Comparison of ENCODE assay signal across 13 mouse cellular contexts in the genomic region with DNA sequence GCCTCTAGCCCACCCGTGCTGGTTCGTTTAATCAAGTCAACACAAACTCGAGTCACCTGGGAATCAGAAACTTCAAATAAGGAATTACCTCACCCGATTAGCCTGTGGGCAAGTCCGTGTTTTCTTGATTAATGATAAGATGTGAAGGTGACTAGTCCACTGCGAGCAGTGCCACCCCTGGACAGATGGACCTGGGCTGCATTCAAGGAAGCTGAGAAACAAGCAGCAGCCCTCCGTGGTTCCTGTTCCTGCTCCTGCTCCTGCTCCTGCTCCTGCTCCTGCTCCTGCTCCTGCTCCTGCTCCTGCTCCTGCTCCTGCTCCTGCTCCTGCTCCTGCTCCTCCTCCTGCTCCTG. TPM values are rescaled to one million over a fixed set of nuclear protein-coding genes. Genes with fewer than 3 reads are reported as not detected.
DNase-seq lines count a peak whose midpoint lies in the region; ATAC-seq lines count a peak whose summit lies in the region.
"Had no signal": no experiment of that assay in that cellular context is flagged by ENCODE, and none has a peak within 500 bp of the region (broad histone marks: within the 10 kb centered on the region; RNA-seq: fewer than 3 reads in every experiment).

No protein-coding gene starts in this region.

- no peak for DNase-seq in hindbrain, embryonic 11.5 days (ENCODE audit: low spot score)
- DNase-seq in hindbrain, embryonic 10.5 days (ENCODE audit: low spot score) = no peak
- no peak for DNase-seq in midbrain, embryonic 10.5 days (ENCODE audit: low spot score)
- DNase-seq in midbrain, embryonic 14.5 days = no peak
- no peak for DNase-seq in right cerebral cortex, postnatal 36 days (ENCODE audit: low spot score in 2 of 2)

- ATAC-seq in hindbrain, embryonic 11.5 days (ENCODE audit: low FRiP score) = peak; percentile 57; the same call in 1 of the 2 replicates
- peak; percentile 64 for ATAC-seq in midbrain, embryonic 13.5 days
- peak; percentile 31; the same call in 1 of the 2 replicates for ATAC-seq in midbrain, embryonic 14.5 days (ENCODE audit: low FRiP score, low TSS enrichment)
- ATAC-seq in liver, embryonic 12.5 days = no peak

- no peaks in the 10 kb centered on the region for H3K27me3 ChIP-seq in hindbrain, embryonic 11.5 days (ENCODE audit: control insufficient read depth, insufficient read depth, low read length)
- H3K27me3 ChIP-seq in hindbrain, embryonic 10.5 days (ENCODE audit: insufficient read depth, poor library complexity, severe bottlenecking) = no peaks in the 10 kb centered on the region
- H3K27me3 ChIP-seq in midbrain, embryonic 13.5 days = no peaks in the 10 kb centered on the region
- H3K27me3 ChIP-seq in midbrain, embryonic 10.5 days (ENCODE audit: low read depth, poor library complexity, severe bottlenecking) = no peaks in the 10 kb centered on the region
- H3K27me3 ChIP-seq in midbrain, embryonic 14.5 days (ENCODE audit: control insufficient read depth, insufficient read depth, low read length) = no peaks in the 10 kb centered on the region
- no peaks in the 10 kb centered on the region for H3K27me3 ChIP-seq in liver, embryonic 12.5 days (replicated peaks)
- H3K27me3 ChIP-seq: Patski had no signal

- no peak overlapping the region for H3K27ac ChIP-seq in hindbrain, embryonic 11.5 days (ENCODE audit: low read depth, low read length)
- no peak overlapping the region for H3K27ac ChIP-seq in hindbrain, embryonic 10.5 days
- H3K27ac ChIP-seq in midbrain, embryonic 13.5 days = no peak overlapping the region
- no peak overlapping the region for H3K27ac ChIP-seq in midbrain, embryonic 10.5 days (replicated peaks)
- no peak overlapping the region for H3K27ac ChIP-seq in midbrain, embryonic 14.5 days (replicated peaks; ENCODE audit: low read depth, low read length)
- no peak overlapping the region for H3K27ac ChIP-seq in liver, embryonic 12.5 days
- H3K27ac ChIP-seq: forebrain, embryonic 10.5 days had no signal

- no peaks in the 10 kb centered on the region for H3K9me3 ChIP-seq in hindbrain, embryonic 11.5 days (ENCODE audit: control insufficient read depth, low read length)
- no peaks in the 10 kb centered on the region for H3K9me3 ChIP-seq in hindbrain, embryonic 10.5 days
- no peaks in the 10 kb centered on the region for H3K9me3 ChIP-seq in midbrain, embryonic 13.5 days
- H3K9me3 ChIP-seq in midbrain, embryonic 10.5 days (replicated peaks) = no peaks in the 10 kb centered on the region
- no peaks in the 10 kb centered on the region for H3K9me3 ChIP-seq in midbrain, embryonic 14.5 days (ENCODE audit: control insufficient read depth, low read length)
- no peaks in the 10 kb centered on the region for H3K9me3 ChIP-seq in liver, embryonic 12.5 days (replicated peaks)
- H3K9me3 ChIP-seq: forebrain, embryonic 10.5 days had no signal

- no peak overlapping the region for H3K4me3 ChIP-seq in hindbrain, embryonic 11.5 days (ENCODE audit: low read depth, low read length)
- no peak overlapping the region for H3K4me3 ChIP-seq in hindbrain, embryonic 10.5 days
- no peak overlapping the region for H3K4me3 ChIP-seq in midbrain, embryonic 13.5 days (replicated peaks)
- H3K4me3 ChIP-seq in midbrain, embryonic 10.5 days = no peak overlapping the region
- H3K4me3 ChIP-seq in midbrain, embryonic 14.5 days (replicated peaks; ENCODE audit: low read depth, low read length) = no peak overlapping the region
- H3K4me3 ChIP-seq in liver, embryonic 12.5 days = no peak overlapping the region
- H3K4me3 ChIP-seq: forebrain, embryonic 10.5 days had no signal

- H3K4me2 ChIP-seq in hindbrain, embryonic 11.5 days (replicated peaks; ENCODE audit: low read depth, low read length) = no peak overlapping the region
- H3K4me2 ChIP-seq in midbrain, embryonic 13.5 days (replicated peaks) = no peak overlapping the region
- no peak overlapping the region for H3K4me2 ChIP-seq in midbrain, embryonic 14.5 days (ENCODE audit: low read length)
- no peak overlapping the region for H3K4me2 ChIP-seq in liver, embryonic 12.5 days
- H3K4me2 ChIP-seq: heart, embryonic 11.5 days had no signal

- H3K36me3 ChIP-seq in hindbrain, embryonic 11.5 days (ENCODE audit: control insufficient read depth, insufficient read depth, low read length) = no peaks in the 10 kb centered on the region
- H3K36me3 ChIP-seq in hindbrain, embryonic 10.5 days = no peaks in the 10 kb centered on the region
- H3K36me3 ChIP-seq in midbrain, embryonic 13.5 days = no peaks in the 10 kb centered on the region
- H3K36me3 ChIP-seq in midbrain, embryonic 10.5 days = no peaks in the 10 kb centered on the region
- H3K36me3 ChIP-seq in midbrain, embryonic 14.5 days (ENCODE audit: control insufficient read depth, insufficient read depth, low read length) = no peaks in the 10 kb centered on the region
- H3K36me3 ChIP-seq in liver, embryonic 12.5 days = no peaks in the 10 kb centered on the region
- H3K36me3 ChIP-seq: forebrain, embryonic 10.5 days had no signal

- H3K4me1 ChIP-seq in hindbrain, embryonic 11.5 days (replicated peaks; ENCODE audit: control insufficient read depth, insufficient read depth, low read length) = no peaks in the 10 kb centered on the region
- no peaks in the 10 kb centered on the region for H3K4me1 ChIP-seq in hindbrain, embryonic 10.5 days (replicated peaks)
- no peaks in the 10 kb centered on the region for H3K4me1 ChIP-seq in midbrain, embryonic 13.5 days (replicated peaks)
- no peaks in the 10 kb centered on the region for H3K4me1 ChIP-seq in midbrain, embryonic 10.5 days
- no peaks in the 10 kb centered on the region for H3K4me1 ChIP-seq in midbrain, embryonic 14.5 days (ENCODE audit: control insufficient read depth, insufficient read depth, low read length)
- H3K4me1 ChIP-seq in liver, embryonic 12.5 days = no peaks in the 10 kb centered on the region
- H3K4me1 ChIP-seq: forebrain, embryonic 10.5 days had no signal

- WGBS in hindbrain, embryonic 11.5 days = 48% methylated on average over 7 of the region's 7 CpGs
- WGBS in hindbrain, embryonic 10.5 days = 50% methylated on average over 7 of the region's 7 CpGs
- WGBS in midbrain, embryonic 13.5 days = 45% methylated on average over 7 of the region's 7 CpGs
- 50% methylated on average over 7 of the region's 7 CpGs for WGBS in midbrain, embryonic 10.5 days
- 52% methylated on average over 7 of the region's 7 CpGs for WGBS in midbrain, embryonic 14.5 days
- WGBS in liver, embryonic 12.5 days (ENCODE audit: insufficient replicate concordance) = 41% methylated on average over 7 of the region's 7 CpGs

- no peak overlapping the region for H3K9ac ChIP-seq in hindbrain, embryonic 11.5 days (ENCODE audit: low read depth, low read length)
- no peak overlapping the region for H3K9ac ChIP-seq in midbrain, embryonic 13.5 days (replicated peaks)
- no peak overlapping the region for H3K9ac ChIP-seq in midbrain, embryonic 14.5 days (replicated peaks; ENCODE audit: low read length)
- no peak overlapping the region for H3K9ac ChIP-seq in liver, embryonic 12.5 days

RNA-seq across cellular contexts. Expression of a gene that starts 41.3 kb away (rescaled TPM):
- polyA plus RNA-seq in hindbrain, embryonic 11.5 days (2014; fragmentation: Nextera tagmentation; extraction: Ambion mirVana) = 0.62 and 0.77 TPM in 2 replicates
- polyA plus RNA-seq in hindbrain, embryonic 10.5 days (2016; fragmentation: Nextera tagmentation; extraction: Ambion mirVana) = 0.27 and 0.32 TPM in 2 replicates
- polyA plus RNA-seq in midbrain, embryonic 13.5 days (2015; fragmentation: Nextera tagmentation; extraction: Ambion mirVana) = 0.19 and 0.43 TPM in 2 replicates
- 0.04 and 0.11 TPM in 2 replicates for polyA plus RNA-seq in midbrain, embryonic 10.5 days (2016; fragmentation: Nextera tagmentation; extraction: Ambion mirVana)
- 0.40 and 0.41 TPM in 2 replicates for polyA plus RNA-seq in midbrain, embryonic 14.5 days (2014; fragmentation: Nextera tagmentation; extraction: Ambion mirVana)
- polyA plus RNA-seq in liver, embryonic 12.5 days (2016; fragmentation: Nextera tagmentation; extraction: Ambion mirVana) = 0.06 and 0.11 TPM in 2 replicates
- polyA plus RNA-seq: cortical plate, adult 2 months; heart, embryonic 11.5 days; liver, adult 2 months had no signal

RNA-seq across cellular contexts. Expression of a gene that starts 52.9 kb away (rescaled TPM):
- 1.5 and 2.4 TPM in 2 replicates for polyA plus RNA-seq in hindbrain, embryonic 11.5 days (2014; fragmentation: Nextera tagmentation; extraction: Ambion mirVana)
- polyA plus RNA-seq in hindbrain, embryonic 10.5 days (2016; fragmentation: Nextera tagmentation; extraction: Ambion mirVana) = 2.7 and 2.8 TPM in 2 replicates
- 1.0 and 1.4 TPM in 2 replicates for polyA plus RNA-seq in midbrain, embryonic 13.5 days (2015; fragmentation: Nextera tagmentation; extraction: Ambion mirVana)
- 1.8 and 2.0 TPM in 2 replicates for polyA plus RNA-seq in midbrain, embryonic 10.5 days (2016; fragmentation: Nextera tagmentation; extraction: Ambion mirVana)
- 1.3 and 1.9 TPM in 2 replicates for polyA plus RNA-seq in midbrain, embryonic 14.5 days (2014; fragmentation: Nextera tagmentation; extraction: Ambion mirVana)
- polyA plus RNA-seq in liver, embryonic 12.5 days (2016; fragmentation: Nextera tagmentation; extraction: Ambion mirVana) = 0.72 and 1.1 TPM in 2 replicates
- polyA plus RNA-seq: inflammation-experienced regulatory T-cells, adult 6 months had no signal

RNA-seq across cellular contexts. Expression of a gene that starts 54.4 kb away (rescaled TPM):
- polyA plus RNA-seq in hindbrain, embryonic 11.5 days (2014; fragmentation: Nextera tagmentation; extraction: Ambion mirVana) = 15.7 and 17.9 TPM in 2 replicates
- 12.8 and 16.3 TPM in 2 replicates for polyA plus RNA-seq in hindbrain, embryonic 10.5 days (2016; fragmentation: Nextera tagmentation; extraction: Ambion mirVana)
- 9.8 and 9.9 TPM in 2 replicates for polyA plus RNA-seq in midbrain, embryonic 13.5 days (2015; fragmentation: Nextera tagmentation; extraction: Ambion mirVana)
- polyA plus RNA-seq in midbrain, embryonic 10.5 days (2016; fragmentation: Nextera tagmentation; extraction: Ambion mirVana) = 14.7 and 14.9 TPM in 2 replicates
- 8.7 and 12.5 TPM in 2 replicates for polyA plus RNA-seq in midbrain, embryonic 14.5 days (2014; fragmentation: Nextera tagmentation; extraction: Ambion mirVana)
- 3.4 and 3.9 TPM in 2 replicates for polyA plus RNA-seq in liver, embryonic 12.5 days (2016; fragmentation: Nextera tagmentation; extraction: Ambion mirVana)
